Mouse (Mus musculus) thymus, adult 2 months (tissue): ENCODE measurements at regions not wholly inside any gene's neighbourhood (a gene's known extent, or its start where the extent isn't known, plus 50 kb on each side); places are given as distances from the start of the nearest gene placed in this dataset.

Experiments used
- CTCF ChIP-seq: fragments of 200-500 bp; IDR thresholded peaks from 2 replicates; pipeline ENCODE4 v1.5.1; 2012; ENCODE audit warnings: mild to moderate bottlenecking, control low read depth, low read length, moderate library complexity, borderline replicate concordance; ENCODE audit not compliant: control insufficient read depth, poor library complexity, insufficient read depth; ENCODE audit errors: extremely low read depth
- POLR2A ChIP-seq: fragments of 200-500 bp; IDR thresholded peaks from 2 replicates; pipeline ENCODE4 v1.6.1; 2012; ENCODE audit warnings: mild to moderate bottlenecking, low read length, control low read depth, moderate library complexity; ENCODE audit not compliant: control insufficient read depth, poor library complexity, insufficient read depth; ENCODE audit errors: extremely low read depth

DNA sequence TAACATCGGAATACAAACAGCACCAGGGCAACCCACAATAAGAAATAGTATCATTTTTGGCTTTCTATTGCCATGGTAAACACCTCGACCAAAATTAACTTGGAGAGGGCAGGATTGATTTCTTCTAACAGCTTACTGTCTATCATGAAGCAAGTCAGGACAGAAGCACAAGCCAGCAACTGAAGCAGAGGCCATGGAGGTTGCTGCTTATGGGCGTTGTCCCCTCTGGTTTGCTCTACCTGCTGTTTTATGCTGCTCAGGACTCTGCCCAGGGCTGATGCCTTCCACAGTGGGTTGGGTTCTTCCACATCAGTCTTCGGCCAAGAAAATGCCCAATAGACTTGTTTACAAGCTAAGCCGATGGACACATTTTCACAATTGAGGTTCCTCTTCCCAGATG, 117.9 kb upstream of the Otx2 start:
- TF ChIP-seq CTCF (no peak), POLR2A (no peak)
